Mouse (Mus musculus) forebrain, embryonic 13.5 days (tissue): ENCODE measurements around the gene Slc2a1. TPM values are rescaled to one million over a fixed set of nuclear protein-coding genes. Genes with fewer than 3 reads are reported as not detected.

Source experiments
- ATAC-seq: fragments of 200-750 bp; cut with Nextera tagmentation; 2 replicates; pipeline ENCODE4 v1.8.0; 2017
- H3K27ac ChIP-seq: fragments of 300-500 bp; sonication (generic); 2 replicates; pipeline ENCODE4 v1.5.1; 2015; ENCODE audit warnings: inconsistent platforms, mild to moderate bottlenecking, moderate library complexity
- H3K27me3 ChIP-seq: fragments of 300-500 bp; sonication (generic); 2 replicates; pipeline ENCODE4 v1.6.1; 2015; ENCODE audit warnings: mild to moderate bottlenecking, inconsistent platforms
- H3K36me3 ChIP-seq: fragments of 300-500 bp; sonication (generic); 2 replicates; pipeline ENCODE4 v1.6.1; 2015; ENCODE audit warnings: mild to moderate bottlenecking, inconsistent platforms; ENCODE audit not compliant: poor library complexity, severe bottlenecking
- H3K4me1 ChIP-seq: fragments of 300-500 bp; sonication (generic); 2 replicates; pipeline ENCODE4 v1.6.1; 2015; ENCODE audit warnings: inconsistent platforms
- H3K4me2 ChIP-seq: fragments of 300-500 bp; sonication (generic); 2 replicates; pipeline ENCODE4 v1.6.1; 2015; ENCODE audit warnings: inconsistent platforms, mild to moderate bottlenecking, moderate library complexity
- H3K4me3 ChIP-seq: fragments of 300-500 bp; sonication (generic); 2 replicates; pipeline ENCODE4 v1.5.1; 2015; ENCODE audit warnings: mild to moderate bottlenecking, inconsistent platforms
- H3K9ac ChIP-seq: fragments of 300-500 bp; sonication (generic); 2 replicates; pipeline ENCODE4 v1.6.1; 2015; ENCODE audit warnings: mild to moderate bottlenecking, inconsistent platforms
- H3K9me3 ChIP-seq: fragments of 300-500 bp; sonication (generic); replicated peaks from 2 replicates; pipeline ENCODE4 v1.6.1; 2016; ENCODE audit warnings: inconsistent platforms
- WGBS: fragments of 180-500 bp; shearing (Covaris S2); methylation state at CpG from one replicate; pipeline ENCODE4 v1.1.7; 2015; 5-methylcytosine and 5-hydroxymethylcytosine counted together
- polyA plus RNA-seq: library from polyadenylated mRNA; unstranded; fragments of >200 nt; fragmentation: Nextera tagmentation; extraction: Ambion mirVana; gene quantifications from 2 replicates; pipeline ENCODE4 v1.2.1, GENCODE M21; 2015

The Slc2a1 gene
- polyA plus RNA-seq, 1 experiment from 2014 or later: 96.2 TPM

DNA sequence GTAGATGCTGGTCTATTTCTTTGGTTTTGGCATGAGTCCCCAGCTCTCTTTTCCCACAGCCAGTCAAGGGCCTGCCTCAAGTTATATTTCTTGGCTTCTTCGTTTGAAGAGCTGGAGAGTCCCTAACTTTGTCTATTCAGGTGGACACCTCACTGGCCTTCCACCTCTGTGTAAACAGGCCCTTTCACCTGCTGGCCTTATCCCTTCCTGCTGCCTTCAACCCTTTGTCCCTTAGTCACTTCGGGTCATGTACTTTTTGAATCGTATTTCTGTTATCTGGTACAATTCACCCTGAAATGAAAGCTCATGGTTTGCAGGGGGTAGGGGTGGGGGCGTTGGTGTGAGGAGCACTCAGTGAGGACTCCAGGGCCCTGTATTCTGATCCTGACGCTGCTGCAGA, 10.8 kb downstream of the Slc2a1 start:
- Histone ChIP-seq H3K27me3 (no peaks in the 10 kb centered on the region), H3K4me2 (no peak overlapping the region), H3K9me3 (no peaks in the 10 kb centered on the region), H3K9ac (no peak overlapping the region), H3K4me3 (no peak overlapping the region), H3K4me1 (peaks cover 11% of the 10 kb centered on the region; the same call in 1 of the 2 replicates), H3K27ac (no peak overlapping the region), H3K36me3 (peaks cover 44% of the 10 kb centered on the region)
- ATAC-seq: no peak
- WGBS: 76% methylated on average over 5 of the region's 5 CpGs

DNA sequence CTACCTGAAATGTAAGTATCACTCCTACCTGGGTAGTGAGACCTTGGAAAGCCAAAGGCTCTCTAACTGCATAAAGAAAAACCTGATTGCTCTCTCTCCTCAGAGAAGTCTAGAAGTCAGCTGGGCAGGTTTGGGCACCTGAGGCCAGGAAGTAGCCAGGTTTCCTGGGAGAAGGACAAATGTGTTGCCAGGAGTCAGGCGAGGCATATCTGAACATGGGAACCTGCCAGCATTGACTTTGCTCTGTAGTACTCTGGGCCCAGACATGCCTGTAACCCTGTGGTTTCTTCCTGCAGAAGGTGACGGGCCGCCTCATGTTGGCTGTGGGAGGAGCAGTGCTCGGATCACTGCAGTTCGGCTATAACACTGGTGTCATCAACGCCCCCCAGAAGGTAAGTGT, 11.6 kb downstream of the Slc2a1 start:
- Histone ChIP-seq H3K27ac (no peak overlapping the region), H3K9ac (no peak overlapping the region), H3K4me1 (peaks cover 8% of the 10 kb centered on the region; the same call in 1 of the 2 replicates), H3K9me3 (no peaks in the 10 kb centered on the region), H3K36me3 (peaks cover 49% of the 10 kb centered on the region), H3K27me3 (no peaks in the 10 kb centered on the region), H3K4me2 (no peak overlapping the region), H3K4me3 (no peak overlapping the region)
- 88% methylated on average over 6 of the region's 6 CpGs for WGBS
- ATAC-seq: no peak

- 0 out of 2 replicates have a peak, but pooled peaks have one; percentile 27 for ATAC-seq
- no peak overlapping the region for H3K4me2 ChIP-seq
- WGBS: 47% methylated on average over 4 of the region's 4 CpGs
- H3K27me3 ChIP-seq: no peaks in the 10 kb centered on the region
- H3K4me1 ChIP-seq: 0 out of 2 replicates have a peak, but pooled peaks cover 3% of the 10 kb centered on the region
- H3K9ac ChIP-seq: no peak overlapping the region
- peaks cover 55% of the 10 kb centered on the region for H3K36me3 ChIP-seq
- H3K27ac ChIP-seq: no peak overlapping the region
- H3K9me3 ChIP-seq: no peaks in the 10 kb centered on the region
- H3K4me3 ChIP-seq: no peak overlapping the region
Measured at GRCm38 (mm10) chr4:119121249-119121648, 12.7 kb downstream of the Slc2a1 start.

DNA sequence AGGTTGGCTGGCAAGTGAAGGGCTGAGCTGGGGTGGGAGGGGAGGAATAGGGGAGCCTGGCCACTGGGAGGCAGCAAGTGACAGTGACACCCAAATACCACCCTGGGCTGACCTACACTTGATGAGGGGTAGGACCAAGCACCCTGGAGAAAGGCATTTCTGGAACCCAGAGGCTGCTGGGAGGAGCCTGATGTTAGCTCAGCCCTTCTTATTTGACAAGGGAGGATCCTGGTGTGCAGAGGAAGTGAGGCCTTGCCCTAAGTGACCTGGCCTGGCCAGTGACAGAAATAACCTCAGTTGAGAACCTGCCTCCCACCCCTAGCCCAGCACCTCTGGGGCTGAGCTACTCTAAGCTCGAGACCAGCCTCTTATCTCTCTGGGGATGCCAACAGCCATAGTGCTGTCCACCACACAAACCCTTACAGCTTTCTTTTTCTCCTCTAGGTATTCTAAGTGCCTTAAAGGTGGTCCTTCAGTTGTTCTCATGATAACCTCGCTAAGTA, 16.3 kb downstream of the Slc2a1 start:
- H3K9ac ChIP-seq: no peak overlapping the region
- H3K4me1 ChIP-seq: 0 out of 2 replicates have a peak, but pooled peaks cover 3% of the 10 kb centered on the region
- H3K27me3 ChIP-seq: no peaks in the 10 kb centered on the region
- H3K9me3 ChIP-seq: no peaks in the 10 kb centered on the region
- H3K4me2 ChIP-seq: no peak overlapping the region
- ATAC-seq: no peak
- H3K36me3 ChIP-seq: peaks cover 75% of the 10 kb centered on the region
- no peak overlapping the region for H3K27ac ChIP-seq
- H3K4me3 ChIP-seq: no peak overlapping the region
- 79% methylated on average over 2 of the region's 2 CpGs for WGBS

DNA sequence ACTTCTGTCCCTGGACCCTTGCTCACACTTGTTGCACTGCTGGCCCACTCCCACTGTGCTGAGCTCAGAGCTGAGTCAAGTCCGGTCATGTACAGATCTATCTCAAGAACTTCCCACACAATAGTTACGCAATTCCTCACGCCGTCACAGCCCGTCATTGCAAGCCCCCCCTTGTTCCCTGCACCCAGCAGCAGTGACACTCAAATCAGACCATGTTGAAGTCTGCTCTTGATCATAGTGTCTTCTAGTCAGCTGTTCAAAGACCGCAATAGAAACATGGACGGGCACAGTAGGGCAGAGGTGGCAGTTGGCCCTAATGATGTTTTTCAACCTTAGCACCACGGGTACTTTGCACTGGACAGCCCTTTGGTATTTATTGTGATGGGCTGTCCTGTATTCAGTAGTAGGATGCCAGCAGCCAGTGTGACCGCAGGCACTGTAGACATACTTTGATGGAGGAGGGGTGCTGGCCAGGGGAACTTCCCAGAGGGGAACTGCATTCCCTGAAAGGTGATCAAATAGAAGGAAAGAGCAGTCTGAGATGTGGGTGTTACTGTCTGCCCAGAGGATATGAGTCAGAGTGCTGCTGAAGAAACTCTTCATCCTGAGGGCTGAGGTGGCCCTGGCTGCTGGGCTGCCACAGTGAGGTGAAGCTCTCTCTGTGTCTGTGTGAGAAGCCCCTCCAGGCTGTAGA, 17.2 kb downstream of the Slc2a1 start:
- WGBS: 81% methylated on average over 9 of the region's 9 CpGs
- Histone ChIP-seq H3K27ac (no peak overlapping the region), H3K36me3 (peaks cover 70% of the 10 kb centered on the region)

GRCm38 (mm10) chr4:119127229-119127628, 18.7 kb downstream of the Slc2a1 start:
- no peak for ATAC-seq
- Histone ChIP-seq H3K9me3 (no peaks in the 10 kb centered on the region), H3K4me3 (no peak overlapping the region), H3K9ac (no peak overlapping the region), H3K36me3 (peaks cover 70% of the 10 kb centered on the region), H3K27me3 (no peaks in the 10 kb centered on the region), H3K27ac (no peak overlapping the region), H3K4me1 (no peaks in the 10 kb centered on the region), H3K4me2 (no peak overlapping the region)
- WGBS: 84% methylated on average over 6 of the region's 6 CpGs

More for the DNA sequence above, 17.2 kb downstream of the Slc2a1 start:
- 0 out of 2 replicates have a peak, but pooled peaks cover 3% of the 10 kb centered on the region for H3K4me1 ChIP-seq
- H3K27me3 ChIP-seq: no peaks in the 10 kb centered on the region
- H3K9ac ChIP-seq: no peak overlapping the region
- no peak for ATAC-seq
- no peak overlapping the region for H3K4me2 ChIP-seq
- no peaks in the 10 kb centered on the region for H3K9me3 ChIP-seq
- H3K4me3 ChIP-seq: no peak overlapping the region

DNA sequence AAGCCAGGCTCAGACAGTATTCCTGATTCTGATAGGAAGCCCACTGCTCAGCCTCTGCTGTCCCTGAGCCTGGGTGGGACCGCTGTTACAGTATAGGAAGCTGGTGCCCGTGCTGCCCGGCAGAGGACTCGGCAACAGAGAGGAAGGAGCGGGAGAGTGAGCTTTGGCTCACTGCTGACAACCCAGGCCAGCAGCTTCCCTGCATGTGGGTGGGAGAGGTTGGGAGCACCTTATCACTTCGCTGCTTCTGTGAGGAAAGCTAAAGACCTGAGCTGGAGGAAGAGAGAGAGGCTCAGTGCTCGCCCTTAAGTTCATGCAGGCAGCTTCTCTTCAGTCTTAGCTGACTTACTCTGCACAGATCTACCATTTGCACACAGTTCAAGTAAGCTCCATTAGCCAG, 20.0 kb downstream of the Slc2a1 start:
- Histone ChIP-seq H3K4me1 (no peaks in the 10 kb centered on the region), H3K4me3 (no peak overlapping the region), H3K4me2 (no peak overlapping the region), H3K36me3 (peaks cover 70% of the 10 kb centered on the region), H3K9ac (no peak overlapping the region), H3K27ac (no peak overlapping the region), H3K27me3 (no peaks in the 10 kb centered on the region), H3K9me3 (no peaks in the 10 kb centered on the region)
- no peak for ATAC-seq
- 84% methylated on average over 7 of the region's 7 CpGs for WGBS

DNA sequence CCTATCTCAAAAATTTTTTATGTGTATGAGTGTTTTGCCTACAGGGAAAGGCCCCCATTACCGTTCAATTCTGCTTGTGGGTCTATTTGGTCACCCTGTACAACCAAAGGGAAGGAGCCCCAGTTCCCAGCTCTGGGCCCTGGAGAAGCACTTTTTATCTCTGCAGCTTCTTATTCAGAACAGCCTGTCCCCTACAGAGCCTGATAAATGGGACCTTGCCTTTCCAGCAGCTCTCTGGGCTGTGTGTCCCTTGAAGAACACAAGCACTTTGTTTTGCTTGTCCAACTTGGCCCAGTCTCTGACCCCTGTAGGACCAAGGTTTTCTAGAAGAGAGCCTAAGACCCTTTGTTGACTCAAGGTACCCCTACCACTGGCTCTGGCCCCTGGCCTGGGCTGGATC, 20.6 kb downstream of the Slc2a1 start:
- peaks cover 71% of the 10 kb centered on the region for H3K36me3 ChIP-seq
- WGBS: 87% methylated on average over 1 of the region's 1 CpGs
- H3K27me3 ChIP-seq: no peaks in the 10 kb centered on the region

DNA sequence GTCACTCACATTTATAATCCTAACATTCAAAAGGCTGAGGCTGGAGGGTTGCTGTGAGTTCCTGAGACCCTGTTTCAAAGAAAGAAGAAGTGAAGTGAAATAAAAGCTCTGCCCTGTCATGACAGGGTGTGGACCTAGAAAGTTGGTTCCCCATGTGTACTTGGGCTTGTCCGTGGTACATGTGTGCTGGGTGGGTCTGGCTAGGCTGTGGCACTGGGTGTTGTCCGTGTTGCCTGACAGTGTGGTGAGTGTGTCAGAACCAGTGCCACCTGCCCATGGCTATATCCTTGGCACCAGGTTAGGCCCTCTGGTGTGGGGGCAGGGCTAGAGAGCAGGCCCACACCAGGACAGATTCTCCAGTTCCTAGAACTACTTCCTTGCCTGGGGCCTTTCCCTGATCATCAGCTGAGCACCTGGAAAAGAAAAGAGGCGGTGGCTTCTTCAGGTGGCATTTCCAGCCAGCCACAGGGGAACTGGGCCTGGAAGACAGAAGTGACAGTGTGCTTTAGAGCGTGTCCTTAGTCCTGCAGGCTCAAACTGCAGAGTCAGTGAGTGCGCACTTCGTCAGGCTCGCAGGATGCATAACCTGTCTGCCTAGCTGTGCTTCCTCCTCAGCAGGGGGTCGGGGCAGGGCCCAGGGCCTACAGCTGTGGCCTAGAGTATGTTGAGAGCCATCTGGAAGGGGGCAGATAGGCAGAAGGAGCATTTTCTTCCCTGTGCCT, 22.8 kb downstream of the Slc2a1 start:
- ATAC-seq: no peak
- 88% methylated on average over 8 of the region's 8 CpGs for WGBS
- Histone ChIP-seq H3K4me3 (no peak overlapping the region), H3K4me1 (no peaks in the 10 kb centered on the region), H3K9ac (no peak overlapping the region), H3K36me3 (peaks cover 80% of the 10 kb centered on the region), H3K9me3 (no peaks in the 10 kb centered on the region), H3K4me2 (no peak overlapping the region), H3K27me3 (no peaks in the 10 kb centered on the region), H3K27ac (no peak overlapping the region)

More for the DNA sequence above, 20.6 kb downstream of the Slc2a1 start:
- Histone ChIP-seq H3K4me2 (no peak overlapping the region), H3K9me3 (no peaks in the 10 kb centered on the region), H3K27ac (no peak overlapping the region), H3K4me1 (no peaks in the 10 kb centered on the region), H3K4me3 (no peak overlapping the region), H3K9ac (no peak overlapping the region)
- no peak for ATAC-seq

GRCm38 (mm10) chr4:119133306-119133705, 24.8 kb downstream of the Slc2a1 start:
- no peaks in the 10 kb centered on the region for H3K27me3 ChIP-seq
- H3K4me2 ChIP-seq: no peak overlapping the region
- WGBS: 95% methylated on average over 13 of the region's 13 CpGs
- no peaks in the 10 kb centered on the region for H3K9me3 ChIP-seq
- H3K4me1 ChIP-seq: peaks cover 6% of the 10 kb centered on the region
- H3K36me3 ChIP-seq: peaks cover 83% of the 10 kb centered on the region
- no peak for ATAC-seq
- no peak overlapping the region for H3K27ac ChIP-seq
- H3K9ac ChIP-seq: no peak overlapping the region
- no peak overlapping the region for H3K4me3 ChIP-seq

GRCm38 (mm10) chr4:119133860-119134259, 25.3 kb downstream of the Slc2a1 start:
- 92% methylated on average over 13 of the region's 13 CpGs for WGBS
- H3K27me3 ChIP-seq: no peaks in the 10 kb centered on the region
- no peak overlapping the region for H3K4me3 ChIP-seq
- no peak overlapping the region for H3K27ac ChIP-seq
- no peak overlapping the region for H3K9ac ChIP-seq
- no peaks in the 10 kb centered on the region for H3K9me3 ChIP-seq
- H3K36me3 ChIP-seq: peaks cover 80% of the 10 kb centered on the region
- H3K4me1 ChIP-seq: peaks cover 12% of the 10 kb centered on the region
- H3K4me2 ChIP-seq: no peak overlapping the region
- no peak for ATAC-seq

DNA sequence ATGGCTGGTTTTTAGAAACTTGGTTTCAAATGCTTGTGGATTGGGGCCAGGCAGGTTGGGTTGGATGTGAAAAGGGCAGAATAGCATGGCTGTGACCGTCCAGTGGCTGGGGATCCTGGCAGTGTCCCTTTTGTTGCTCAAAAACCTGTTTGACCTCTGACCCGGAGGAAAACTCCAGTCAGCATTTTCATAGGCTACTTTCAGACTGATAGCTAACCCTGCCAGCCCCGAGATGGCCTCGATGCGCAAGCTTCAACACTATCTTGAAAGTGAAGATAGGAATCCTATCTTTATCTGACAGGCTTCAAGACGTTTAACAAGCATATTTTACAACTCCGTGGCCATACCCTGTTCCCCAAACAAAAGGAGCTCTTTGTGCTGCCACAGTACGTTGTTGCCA, 28.8 kb downstream of the Slc2a1 start:
- no peak overlapping the region for H3K4me3 ChIP-seq
- ATAC-seq: no peak
- H3K27ac ChIP-seq: 0 out of 2 replicates have a peak overlapping the region, but pooled peaks have one; percentile 2
- peaks cover 13% of the 10 kb centered on the region for H3K4me1 ChIP-seq
- H3K9ac ChIP-seq: no peak overlapping the region
- H3K9me3 ChIP-seq: no peaks in the 10 kb centered on the region
- peaks cover 54% of the 10 kb centered on the region for H3K36me3 ChIP-seq
- no peak overlapping the region for H3K4me2 ChIP-seq
- WGBS: 62% methylated on average over 8 of the region's 8 CpGs
- no peaks in the 10 kb centered on the region for H3K27me3 ChIP-seq
